Mouse (Mus musculus) embryonic fibroblast, embryonic 13.5 days (primary cell): ENCODE measurements around the gene Insrr.
"Not testable (repeated sequence)": the region's sequence is repeated elsewhere in the genome, so short reads cannot be mapped to it uniquely, and the experiment has no call there.

Experiments used
- CTCF ChIP-seq: IDR thresholded peaks from 2 replicates; pipeline ENCODE4 v1.5.1; 2011; ENCODE audit warnings: mild to moderate bottlenecking, control low read depth, low read length, moderate library complexity, borderline replicate concordance; ENCODE audit not compliant: insufficient read depth
- POLR2A ChIP-seq: IDR thresholded peaks from 2 replicates; pipeline ENCODE4 v1.6.1; 2011; ENCODE audit warnings: low read depth, mild to moderate bottlenecking, control low read depth, low read length, moderate library complexity

DNA sequence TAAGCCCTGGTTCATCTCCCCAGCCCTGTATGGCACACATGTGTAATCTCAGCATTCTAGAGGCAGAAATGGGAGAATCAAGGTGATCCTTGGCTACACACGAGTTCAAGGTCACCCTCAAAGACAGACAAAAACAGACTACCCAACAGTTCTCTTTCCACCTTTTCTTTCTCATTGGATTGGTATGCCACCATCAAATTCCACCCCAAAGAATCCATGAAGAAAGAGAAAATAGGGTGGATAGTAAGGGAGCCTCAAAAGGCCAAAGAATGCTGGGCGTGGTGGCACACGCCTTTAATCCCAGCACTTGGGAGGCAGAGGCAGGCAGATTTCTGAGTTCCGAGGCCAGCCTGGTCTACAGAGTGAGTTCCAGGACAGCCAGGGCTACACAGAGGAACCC, 67.4 kb downstream of the Insrr start:
- not testable (repeated sequence) for TF ChIP-seq POLR2A, CTCF
